Mouse (Mus musculus) megakaryocyte, embryonic 14.5 days (primary cell): ENCODE measurements at regions not wholly inside any gene's neighbourhood (a gene's known extent, or its start where the extent isn't known, plus 50 kb on each side); places are given as distances from the start of the nearest gene placed in this dataset.

Source experiments
- H3K27me3 ChIP-seq: replicated peaks from 2 replicates; pipeline ENCODE3; 2012; ENCODE audit warnings: inconsistent platforms
- H3K36me3 ChIP-seq: replicated peaks from 2 replicates; pipeline ENCODE3; 2012; ENCODE audit warnings: low read length, inconsistent platforms, mixed read lengths
- H3K4me1 ChIP-seq: 2 replicates; pipeline ENCODE4 v1.6.1; 2012; ENCODE audit warnings: inconsistent platforms
- H3K4me3 ChIP-seq: replicated peaks from 2 replicates; pipeline ENCODE3; 2012; ENCODE audit warnings: moderate library complexity, mild to moderate bottlenecking, inconsistent platforms
- H3K9me3 ChIP-seq: 2 replicates; pipeline ENCODE4 v1.6.1; 2012; ENCODE audit warnings: inconsistent platforms
- FLI1 ChIP-seq: IDR thresholded peaks from 2 replicates; pipeline ENCODE4 v1.6.1; 2012; ENCODE audit warnings: low read length, inconsistent platforms, mixed read lengths
- GATA1 ChIP-seq: IDR thresholded peaks from 3 replicates; pipeline ENCODE4 v1.6.1; 2012; ENCODE audit warnings: mixed read lengths, low read length, inconsistent platforms, borderline replicate concordance

DNA sequence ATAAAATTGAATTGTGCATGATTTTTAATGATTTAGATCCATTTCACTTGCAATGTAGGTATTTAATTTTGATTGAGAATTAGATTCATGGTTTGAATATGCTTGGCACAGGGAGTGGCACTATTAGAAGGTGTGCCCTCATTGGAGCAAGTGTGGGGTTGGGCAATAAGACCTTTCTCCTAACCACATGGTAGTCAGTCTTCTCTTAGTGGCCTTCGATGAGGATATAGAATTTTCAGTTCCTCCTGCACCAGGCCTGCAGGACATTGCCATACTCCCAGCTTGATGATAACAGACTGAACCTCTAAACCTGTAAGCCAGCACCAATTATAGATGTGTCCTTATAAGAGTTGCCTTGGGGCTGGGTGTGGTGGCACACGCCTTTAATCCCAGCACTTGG lies 642.9 kb downstream of the Robo2 start:
- Histone ChIP-seq H3K27me3 (no peaks in the 10 kb centered on the region), H3K4me3 (no peak overlapping the region), H3K36me3 (no peaks in the 10 kb centered on the region), H3K9me3 (no peaks in the 10 kb centered on the region), H3K4me1 (no peaks in the 10 kb centered on the region)
- TF ChIP-seq GATA1 = no peak

GRCm38 (mm10) chr16:73765184-73765583 lies 646.4 kb downstream of the Robo2 start:
- Histone ChIP-seq H3K4me3 (no peak overlapping the region), H3K36me3 (no peaks in the 10 kb centered on the region), H3K9me3 (no peaks in the 10 kb centered on the region), H3K4me1 (no peaks in the 10 kb centered on the region), H3K27me3 (no peaks in the 10 kb centered on the region)
- TF ChIP-seq FLI1 (no peak), GATA1 (no peak)

GRCm38 (mm10) chr16:73760921-73761320 lies 650.7 kb downstream of the Robo2 start:
- Histone ChIP-seq H3K4me1 (no peaks in the 10 kb centered on the region), H3K4me3 (no peak overlapping the region), H3K9me3 (no peaks in the 10 kb centered on the region), H3K27me3 (no peaks in the 10 kb centered on the region), H3K36me3 (no peaks in the 10 kb centered on the region)
- no peak for TF ChIP-seq FLI1
- no peak for TF ChIP-seq GATA1

GRCm38 (mm10) chr16:73758872-73759271 lies 652.8 kb downstream of the Robo2 start:
- Histone ChIP-seq H3K4me3 (no peak overlapping the region), H3K27me3 (no peaks in the 10 kb centered on the region), H3K9me3 (no peaks in the 10 kb centered on the region), H3K36me3 (no peaks in the 10 kb centered on the region), H3K4me1 (no peaks in the 10 kb centered on the region)
- TF ChIP-seq FLI1 (no peak), GATA1 (no peak)

GRCm38 (mm10) chr16:73754302-73754701 lies 657.3 kb downstream of the Robo2 start:
- no peaks in the 10 kb centered on the region for H3K36me3 ChIP-seq
- H3K9me3 ChIP-seq = no peaks in the 10 kb centered on the region
- TF ChIP-seq FLI1 (no peak), GATA1 (no peak)

DNA sequence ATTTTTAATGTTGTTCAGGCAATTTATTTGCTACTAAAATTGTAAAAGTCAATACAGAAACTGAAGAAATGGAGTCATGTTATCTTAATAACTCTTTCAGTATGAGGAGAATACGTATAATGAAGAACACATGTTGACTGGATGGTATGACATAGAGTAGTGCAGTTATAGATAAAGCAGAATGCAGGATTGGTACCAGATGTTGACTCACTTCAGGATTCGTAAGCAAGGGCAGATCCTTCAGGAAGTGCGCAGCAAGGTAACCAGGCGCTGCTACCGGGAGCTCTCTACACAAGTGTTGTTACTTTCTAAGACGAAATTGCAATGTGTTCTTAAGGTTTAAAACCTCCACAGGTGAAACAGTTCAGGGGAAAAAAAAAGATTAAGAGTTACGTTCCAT lies 683.3 kb downstream of the Robo2 start:
- Histone ChIP-seq H3K4me3 (no peak overlapping the region), H3K9me3 (no peaks in the 10 kb centered on the region), H3K4me1 (no peaks in the 10 kb centered on the region), H3K27me3 (no peaks in the 10 kb centered on the region), H3K36me3 (no peaks in the 10 kb centered on the region)
- no peak for TF ChIP-seq GATA1
- TF ChIP-seq FLI1 = no peak

More at GRCm38 (mm10) chr16:73754302-73754701, 657.3 kb downstream of the Robo2 start:
- no peak overlapping the region for H3K4me3 ChIP-seq
- H3K27me3 ChIP-seq = no peaks in the 10 kb centered on the region
- no peaks in the 10 kb centered on the region for H3K4me1 ChIP-seq

DNA sequence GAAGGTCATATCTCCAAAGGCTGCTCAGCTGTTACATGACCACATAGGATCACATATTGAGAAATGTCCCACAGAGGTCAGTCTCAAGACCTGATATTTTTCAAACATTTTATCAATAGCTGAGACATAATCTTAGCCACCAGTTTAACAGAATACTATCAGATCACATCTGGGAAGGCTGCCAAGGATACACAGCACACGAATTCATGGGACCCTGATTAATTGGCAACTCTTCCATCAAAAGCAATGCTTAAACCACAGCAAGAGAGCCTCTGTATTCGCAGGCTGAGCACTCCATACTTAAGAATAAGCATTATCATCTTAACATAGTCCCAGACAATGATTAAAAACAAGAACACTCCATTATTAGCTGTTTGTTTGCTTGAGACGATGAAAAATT lies 691.9 kb downstream of the Robo2 start:
- H3K4me3 ChIP-seq = no peak overlapping the region
- no peaks in the 10 kb centered on the region for H3K36me3 ChIP-seq
- H3K27me3 ChIP-seq = no peaks in the 10 kb centered on the region
- H3K4me1 ChIP-seq = no peaks in the 10 kb centered on the region
- TF ChIP-seq FLI1 (no peak), GATA1 (no peak)
- H3K9me3 ChIP-seq = no peaks in the 10 kb centered on the region

DNA sequence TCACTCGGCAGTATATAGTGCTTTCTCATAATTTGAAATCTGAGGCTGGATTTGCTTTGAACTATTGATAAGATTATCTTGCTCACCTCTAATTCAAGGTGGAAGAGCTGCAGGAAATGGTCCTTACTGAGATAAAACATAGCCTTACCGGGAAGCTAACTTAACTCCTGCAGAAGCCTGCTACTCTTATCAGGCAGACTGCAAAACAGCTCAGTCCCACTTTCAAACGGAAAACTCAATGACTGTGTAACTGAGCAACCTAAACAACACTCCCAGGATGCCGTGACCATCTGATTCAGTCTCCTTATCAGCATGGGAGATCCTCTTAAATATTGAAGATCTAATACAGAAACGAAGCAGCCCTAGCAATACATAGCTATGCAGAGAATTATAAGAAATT lies 695.3 kb downstream of the Robo2 start:
- no peak for TF ChIP-seq FLI1
- no peak for TF ChIP-seq GATA1
- no peaks in the 10 kb centered on the region for H3K9me3 ChIP-seq
- H3K4me3 ChIP-seq = no peak overlapping the region
- no peaks in the 10 kb centered on the region for H3K36me3 ChIP-seq
- no peaks in the 10 kb centered on the region for H3K4me1 ChIP-seq
- no peaks in the 10 kb centered on the region for H3K27me3 ChIP-seq

DNA sequence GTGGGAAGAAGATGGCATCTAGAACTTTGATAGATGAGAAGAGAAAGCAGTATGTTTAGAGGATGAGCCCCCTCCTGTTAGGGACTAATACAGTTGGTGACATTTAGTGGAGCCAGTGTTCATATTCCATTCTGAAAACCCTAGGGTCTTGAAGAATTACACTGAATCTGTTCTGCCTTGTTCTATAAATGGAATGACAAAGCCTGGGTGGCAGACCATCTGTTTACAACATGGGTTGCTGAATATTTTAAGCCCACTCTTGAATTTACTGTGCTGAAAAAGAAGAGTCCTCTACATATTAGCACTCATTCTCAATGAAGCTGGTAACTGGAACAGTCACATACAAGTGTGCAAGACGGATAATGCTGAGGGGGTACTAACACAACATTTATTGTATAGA lies 704.6 kb downstream of the Robo2 start:
- no peaks in the 10 kb centered on the region for H3K4me1 ChIP-seq
- TF ChIP-seq GATA1 (no peak), FLI1 (no peak)
- H3K27me3 ChIP-seq = no peaks in the 10 kb centered on the region
- H3K9me3 ChIP-seq = no peaks in the 10 kb centered on the region
- H3K4me3 ChIP-seq = no peak overlapping the region
- H3K36me3 ChIP-seq = no peaks in the 10 kb centered on the region

DNA sequence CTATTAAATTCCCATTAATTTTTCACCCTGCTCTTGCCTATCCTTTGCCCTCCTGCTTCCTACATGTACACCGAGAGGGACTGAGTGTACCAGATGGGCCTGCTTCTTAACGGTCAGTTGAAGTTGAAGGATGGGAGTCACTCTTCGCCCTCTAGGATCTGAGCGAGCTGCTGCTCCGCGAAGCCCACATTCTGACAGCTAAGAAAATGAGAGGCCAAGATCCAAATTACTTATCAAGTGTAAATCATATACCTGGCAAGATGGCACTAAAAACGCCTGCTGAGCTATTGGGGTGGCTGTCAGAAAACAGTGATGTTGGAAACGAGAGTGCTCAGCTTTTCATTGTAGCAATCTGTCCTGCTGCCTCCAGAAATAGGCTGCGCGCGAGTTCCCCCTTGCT lies 722.4 kb downstream of the Robo2 start:
- Histone ChIP-seq H3K27me3 (no peaks in the 10 kb centered on the region), H3K9me3 (peaks cover 7% of the 10 kb centered on the region; the same call in 1 of the 2 replicates), H3K4me1 (no peaks in the 10 kb centered on the region), H3K4me3 (no peak overlapping the region), H3K36me3 (no peaks in the 10 kb centered on the region)
- TF ChIP-seq GATA1 (no peak), FLI1 (no peak)

GRCm38 (mm10) chr16:73679804-73680203 lies 731.8 kb downstream of the Robo2 start:
- no peak for TF ChIP-seq GATA1
- Histone ChIP-seq H3K36me3 (no peaks in the 10 kb centered on the region), H3K4me3 (no peak overlapping the region), H3K9me3 (0 out of 2 replicates have a peak, but pooled peaks cover 4% of the 10 kb centered on the region), H3K27me3 (no peaks in the 10 kb centered on the region), H3K4me1 (no peaks in the 10 kb centered on the region)
